Mouse (Mus musculus) embryonic stem cell, embryonic (primary cell): ENCODE measurements around the gene Nfam1.
"Not testable (repeated sequence)": the region's sequence is repeated elsewhere in the genome, so short reads cannot be mapped to it uniquely, and the experiment has no call there.

Source experiments
- CTCF ChIA-PET, 4 experiments: fragments of 300-600 bp in 2 of 4; fragments of 350-600 bp in 2 of 4; sonication (Branson Sonifier 250); formaldehyde crosslinking; loops; one replicate each; lab custom pipeline; 2022; ENCODE audit warnings: inconsistent platforms in 2 of 4; lab: Charles Lee
- POLR2A ChIA-PET, 4 experiments: fragments of 300-600 bp in 2 of 4; fragments of 350-600 bp in 2 of 4; sonication (Branson Sonifier 250); formaldehyde crosslinking; loops; one replicate each; lab custom pipeline; 2022; ENCODE audit warnings: antibody characterized with exemption in 4 of 4, inconsistent platforms in 1 of 4; lab: Charles Lee

Nfam1 gene

DNA sequence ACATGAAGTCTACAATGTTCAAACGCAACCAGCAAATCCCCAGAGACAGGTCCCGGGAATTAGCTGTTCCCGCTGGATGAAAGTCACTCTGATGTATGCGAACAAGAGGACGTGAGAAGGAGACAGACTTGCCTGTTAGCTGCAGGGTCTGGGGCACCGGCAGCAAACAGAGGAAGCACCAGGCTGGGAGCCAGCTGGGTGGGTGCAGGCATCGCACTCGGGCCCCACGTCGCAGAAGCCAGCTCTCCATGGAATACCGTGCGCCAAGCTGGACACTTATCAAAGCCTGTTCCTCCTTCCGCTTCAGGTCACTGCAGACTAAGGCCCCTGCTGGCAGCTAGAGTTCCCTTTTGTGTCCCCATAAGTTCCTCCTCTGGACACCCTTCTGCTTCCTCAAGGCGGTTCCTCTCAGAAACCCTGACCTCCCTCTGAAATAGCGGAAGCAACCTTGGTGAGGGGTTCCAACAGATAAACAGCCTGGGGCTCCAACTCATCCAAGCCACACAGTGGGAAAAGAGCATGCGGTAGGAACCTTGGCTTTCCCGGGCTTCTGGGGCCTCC is at the start of gene Nfam1:
Nfam1 (minus strand) TSS at position 326 of the 561 bp plus-strand sequence.
- ChIA-PET CTCF (interaction anchor here in 3 of 4 experiments (0.7 to 2.4 kb wide), 5 partner anchors 13 to 1422 kb away, joined by 4 to 16 read pairs (median 6); no protein-coding TSS in a partner anchor), POLR2A (interaction anchor here in 3 of 4 experiments (0.5 to 3.9 kb wide), 18 partner anchors 9 to 595 kb away, joined by 3 to 29 read pairs (median 4); partner anchors contain the start of gene Poldip3 (in 1 of the 3))

DNA sequence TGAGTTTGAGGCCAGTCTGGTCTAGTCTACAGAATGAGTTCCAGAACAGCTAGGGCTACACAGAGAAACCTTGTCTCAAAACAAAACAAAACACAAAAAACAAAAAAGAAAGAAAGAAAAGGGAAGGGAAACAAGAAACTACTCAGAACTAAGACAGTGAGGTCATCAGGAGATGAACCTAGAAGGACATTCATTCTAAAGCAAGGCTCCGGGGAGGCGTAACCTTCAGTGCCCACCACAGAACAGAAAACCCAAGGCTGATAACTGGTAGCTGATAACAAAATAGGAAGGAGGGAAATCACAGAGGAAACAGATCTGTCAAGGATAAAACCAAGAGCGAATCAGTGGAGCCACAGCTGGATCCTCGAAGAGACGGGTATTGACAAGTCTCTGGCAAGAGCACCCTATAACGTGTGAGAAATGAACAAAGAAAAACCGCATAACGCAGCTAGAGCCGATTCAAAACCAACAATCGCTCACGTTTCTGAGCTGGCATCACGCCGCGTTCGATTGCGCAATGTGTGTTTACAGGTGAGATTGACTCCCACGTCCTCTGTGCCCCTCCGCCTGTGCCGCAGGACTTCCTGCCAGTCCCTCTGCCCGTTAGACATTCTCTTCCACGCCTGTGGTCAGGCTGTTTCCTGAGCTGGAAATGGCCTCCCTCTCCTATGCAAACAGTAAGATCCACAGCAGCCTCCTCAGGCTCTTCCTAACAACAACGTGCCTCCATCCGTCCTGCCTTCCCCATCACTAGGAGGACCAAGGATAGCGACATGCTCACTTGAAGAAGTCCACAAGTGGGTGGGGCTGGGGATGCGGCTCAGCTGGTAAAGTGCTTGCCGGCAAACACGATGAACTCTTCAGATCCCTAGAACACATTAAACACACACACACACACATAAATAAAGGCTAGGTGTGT is 42.8 kb upstream of the Nfam1 start:
- POLR2A ChIA-PET = interaction anchor here in 3 of 4 experiments (0.5 to 1.3 kb wide), 5 partner anchors 46 to 963 kb away, joined by 3 to 4 read pairs (median 3); partner anchors contain the start of gene Poldip3 (in 1 of the 3)
- CTCF ChIA-PET = interaction anchor here in 3 of 4 experiments (0.6 to 2.6 kb wide), 4 partner anchors 10 to 271 kb away, joined by 3 to 12 read pairs (median 4); no protein-coding TSS in a partner anchor

GRCm38 (mm10) chr15:83074179-83074578 is 41.1 kb upstream of the Nfam1 start:
- ChIA-PET POLR2A (no interaction called here), CTCF (no interaction called here)

DNA sequence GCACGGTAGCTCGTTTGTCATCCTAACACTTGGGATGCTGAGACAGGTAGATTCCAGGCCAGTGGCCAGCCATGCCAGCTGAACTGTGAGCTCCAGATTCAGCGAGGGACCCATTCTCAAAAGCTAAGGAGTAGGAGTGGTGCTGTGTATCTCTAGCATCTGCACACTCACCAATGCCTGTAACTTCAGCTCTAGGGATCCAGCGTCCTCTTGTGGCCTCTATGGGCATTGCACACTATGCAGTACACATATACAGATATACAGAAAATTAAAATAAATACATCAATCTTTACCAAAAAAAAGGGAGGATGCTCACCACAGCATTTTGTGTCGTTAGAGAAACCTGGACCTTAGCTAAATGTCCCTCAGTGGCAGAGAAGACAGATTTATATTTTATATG is 38.6 kb upstream of the Nfam1 start:
- ChIA-PET POLR2A (interaction anchor here in 2 of 4 experiments (0.6 to 1.6 kb wide), 14 partner anchors 10 to 210 kb away, joined by 3 to 7 read pairs (median 4); partner anchors contain the start of gene Poldip3 (in 2 of the 2)), CTCF (interaction anchor here (0.5 to 2.6 kb wide), 38 partner anchors 9 to 864 kb away, joined by 3 to 48 read pairs (median 4); partner anchors contain the start of gene Cyb5r3 (in 1 of the 4))

DNA sequence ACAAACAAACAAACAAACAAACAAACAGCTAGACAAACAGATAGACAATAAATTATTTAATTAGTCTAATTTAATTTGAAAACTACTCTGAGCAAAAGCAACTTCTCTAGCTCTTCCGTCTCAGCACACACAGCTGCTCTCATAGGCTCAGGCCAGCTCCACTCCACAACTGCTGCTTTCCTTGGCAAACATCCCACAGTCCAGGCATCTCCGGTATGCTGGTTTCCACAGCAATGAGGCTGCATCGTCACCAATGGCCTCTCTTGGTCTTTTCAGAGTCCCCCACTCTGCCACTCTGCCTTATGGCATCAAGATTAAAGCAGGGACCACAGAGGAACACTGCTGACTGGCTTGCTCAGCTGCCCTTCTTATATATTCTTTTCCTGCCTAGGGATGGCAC is 37.8 kb upstream of the Nfam1 start:
- ChIA-PET CTCF (interaction anchor here (0.5 to 2.6 kb wide), 16 partner anchors 9 to 804 kb away, joined by 3 to 48 read pairs (median 5); partner anchors contain the start of gene Cyb5r3 (in 1 of the 4)), POLR2A (interaction anchor here in 2 of 4 experiments (0.9 to 1.6 kb wide), 7 partner anchors 10 to 79 kb away, joined by 3 to 7 read pairs (median 4); partner anchors contain the start of gene Poldip3 (in 2 of the 2))

- CTCF ChIA-PET = interaction anchor here in 1 of 4 experiments (0.8 kb wide), 1 partner anchor 18 kb away, joined by 3 read pairs; no protein-coding TSS in a partner anchor
- POLR2A ChIA-PET = interaction anchor here in 2 of 4 experiments (0.9 to 2.9 kb wide), 3 partner anchors 18 to 81 kb away, joined by 3 to 8 read pairs (median 3); partner anchors contain the start of gene Poldip3 (in 1 of the 2)
These were observed 35.2 kb upstream of the Nfam1 start for GRCm38 (mm10) chr15:83068270-83068669.

DNA sequence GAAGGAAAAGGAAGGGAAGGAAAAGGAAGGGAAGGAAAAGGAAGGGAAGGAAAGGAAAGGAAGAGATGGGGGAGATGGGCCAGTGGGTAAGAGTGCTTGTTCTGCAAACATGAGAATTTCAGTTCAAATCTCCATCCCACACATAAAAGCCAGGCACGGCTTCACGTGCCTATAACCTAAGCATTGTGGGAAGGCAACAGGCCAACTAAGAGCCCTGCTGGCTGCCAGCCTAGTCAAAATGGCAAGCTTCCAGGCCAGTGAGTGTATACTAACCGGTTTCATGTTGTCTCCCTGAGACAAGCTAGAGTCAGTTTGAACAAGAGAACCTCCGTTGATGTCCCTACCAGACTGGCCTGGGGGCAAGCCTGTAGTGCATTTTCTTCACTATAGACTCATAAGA is 32.4 kb upstream of the Nfam1 start:
- POLR2A ChIA-PET = interaction anchor here in 2 of 4 experiments (0.6 to 2.9 kb wide), 2 partner anchors 20 to 23 kb away, joined by 4 to 8 read pairs; no protein-coding TSS in a partner anchor
- CTCF ChIA-PET = interaction anchor here in 1 of 4 experiments (1.0 kb wide), 1 partner anchor 20 kb away, joined by 7 read pairs; no protein-coding TSS in a partner anchor

GRCm38 (mm10) chr15:83062582-83062981 is 29.5 kb upstream of the Nfam1 start:
- POLR2A ChIA-PET = interaction anchor here in 1 of 4 experiments (1.5 kb wide), 1 partner anchor 87 kb away, joined by 10 read pairs; the partner anchor contains the start of gene Poldip3
- CTCF ChIA-PET = not testable (repeated sequence)

DNA sequence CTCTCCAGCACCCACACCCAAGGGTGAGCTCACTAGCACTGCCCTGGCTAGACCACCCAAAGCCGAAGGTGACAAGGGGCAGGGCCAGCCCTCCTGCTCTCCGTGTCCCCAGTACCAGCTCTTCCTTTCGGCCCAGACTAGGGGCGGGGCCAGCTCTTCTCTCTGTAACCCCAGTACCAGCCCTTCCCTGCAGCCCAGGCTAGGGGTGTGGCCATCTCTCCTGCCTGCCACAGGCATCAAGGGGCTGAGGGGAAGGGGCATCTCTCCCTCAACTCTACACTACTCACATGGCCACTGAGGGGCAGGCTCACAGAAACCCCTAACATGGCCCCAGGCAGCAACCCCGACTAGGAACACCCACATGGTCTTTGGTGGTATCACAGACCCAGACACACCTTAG is 28.6 kb upstream of the Nfam1 start:
- POLR2A ChIA-PET = interaction anchor here (0.5 to 1.7 kb wide), 12 partner anchors 9 to 1044 kb away, joined by 3 to 10 read pairs (median 4); partner anchors contain the start of gene Poldip3 (in 3 of the 4)
- CTCF ChIA-PET = interaction anchor here in 3 of 4 experiments (0.6 to 1.3 kb wide), 4 partner anchors 10 to 198 kb away, joined by 6 to 11 read pairs (median 9); no protein-coding TSS in a partner anchor

DNA sequence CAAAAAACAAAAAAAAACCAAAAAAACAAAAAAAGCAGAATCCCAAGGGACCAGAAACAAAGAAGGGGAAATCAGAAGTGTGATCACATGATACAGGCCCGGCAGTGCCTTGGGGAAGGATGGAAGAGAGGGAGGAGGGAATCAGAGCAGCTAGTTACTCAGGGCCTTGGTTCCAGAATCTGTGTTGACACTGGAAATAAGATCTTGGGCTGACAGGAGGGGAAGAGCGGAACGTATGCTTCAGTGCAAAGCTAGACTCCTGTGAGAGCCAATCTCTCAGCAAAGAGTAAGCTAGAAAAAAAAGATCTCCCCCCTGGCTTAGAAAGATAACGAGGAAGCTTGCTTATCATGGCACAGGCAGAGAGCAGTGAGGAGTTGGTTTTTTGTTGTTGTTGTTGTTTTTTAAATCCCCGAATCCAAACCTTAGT is 26.1 kb upstream of the Nfam1 start:
- POLR2A ChIA-PET = interaction anchor here in 2 of 4 experiments (0.6 to 1.5 kb wide), 9 partner anchors 12 to 135 kb away, joined by 3 to 7 read pairs (median 3); partner anchors contain the start of genes Poldip3 (in 2 of the 2) and Serhl (in 1 of the 2)
- CTCF ChIA-PET = interaction anchor here in 3 of 4 experiments (0.6 to 1.4 kb wide), 10 partner anchors 8 to 720 kb away, joined by 3 to 6 read pairs (median 3); partner anchors contain the start of genes Naga (in 1 of the 3), Pheta2 (in 1 of the 3) and Smdt1 (in 1 of the 3)

DNA sequence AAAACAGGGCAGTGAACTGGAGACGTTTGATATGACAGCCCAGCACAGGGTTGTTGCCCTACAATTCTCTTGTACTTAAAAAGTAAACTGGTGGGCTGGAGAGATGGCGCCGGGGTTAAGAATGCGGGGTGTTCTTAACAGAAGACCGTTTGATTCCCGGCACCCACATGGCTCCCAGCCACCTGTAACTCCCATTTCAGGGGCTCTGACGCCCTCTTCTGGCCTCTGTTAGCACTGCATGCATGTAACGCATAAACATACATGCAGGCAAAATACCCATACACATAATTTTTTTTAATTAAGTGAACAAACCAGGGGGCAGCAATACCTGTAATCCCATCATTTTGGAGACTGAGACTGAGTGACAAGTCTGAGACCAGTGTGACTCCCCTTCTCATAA is 24.4 kb upstream of the Nfam1 start:
- CTCF ChIA-PET = interaction anchor here in 3 of 4 experiments (1.0 to 1.6 kb wide), 6 partner anchors 10 to 443 kb away, joined by 3 to 8 read pairs (median 4); no protein-coding TSS in a partner anchor
- POLR2A ChIA-PET = interaction anchor here (0.5 to 9.2 kb wide), 16 partner anchors 9 to 487 kb away, joined by 3 to 103 read pairs (median 4); partner anchors contain the start of gene Poldip3 (in 1 of the 4)

GRCm38 (mm10) chr15:83056378-83057083 is 23.4 kb upstream of the Nfam1 start:
- CTCF ChIA-PET = interaction anchor here (0.5 to 2.5 kb wide), 23 partner anchors 9 to 792 kb away, joined by 3 to 11 read pairs (median 4); no protein-coding TSS in a partner anchor

DNA sequence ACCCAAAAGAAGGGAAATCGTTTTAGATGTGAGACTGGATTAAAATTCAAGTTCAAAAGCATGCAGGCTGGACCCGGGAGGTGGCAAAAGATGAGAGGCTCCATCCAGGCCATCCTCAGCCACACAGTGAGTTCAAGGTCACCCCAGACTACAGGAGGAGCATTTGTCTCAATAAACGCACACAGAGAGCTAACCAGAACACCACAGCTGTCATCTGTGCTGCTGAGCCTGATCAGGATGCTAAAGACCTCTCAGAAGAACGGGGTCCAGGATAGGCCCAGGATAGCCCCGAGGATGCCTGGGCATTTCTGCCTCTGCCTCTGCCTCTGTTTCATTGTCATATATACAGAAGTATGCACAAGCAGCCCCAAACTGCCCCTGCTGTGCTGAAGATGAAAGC is 22.5 kb upstream of the Nfam1 start:
- POLR2A ChIA-PET = interaction anchor here (0.6 to 9.2 kb wide), 20 partner anchors 8 to 767 kb away, joined by 3 to 103 read pairs (median 4); partner anchors contain the start of genes Naga (in 1 of the 4), Pheta2 (in 1 of the 4), Poldip3 (in 1 of the 4) and Smdt1 (in 1 of the 4)
- CTCF ChIA-PET = interaction anchor here (0.6 to 2.5 kb wide), 12 partner anchors 9 to 784 kb away, joined by 3 to 11 read pairs (median 4); no protein-coding TSS in a partner anchor

More at GRCm38 (mm10) chr15:83056378-83057083, 23.4 kb upstream of the Nfam1 start:
- POLR2A ChIA-PET = interaction anchor here (0.6 to 9.2 kb wide), 47 partner anchors 8 to 718 kb away, joined by 3 to 103 read pairs (median 3); partner anchors contain the start of genes Poldip3 (in 2 of the 4), Naga (in 1 of the 4), Pacsin2 (in 1 of the 4) and Pheta2 (in 1 of the 4)

DNA sequence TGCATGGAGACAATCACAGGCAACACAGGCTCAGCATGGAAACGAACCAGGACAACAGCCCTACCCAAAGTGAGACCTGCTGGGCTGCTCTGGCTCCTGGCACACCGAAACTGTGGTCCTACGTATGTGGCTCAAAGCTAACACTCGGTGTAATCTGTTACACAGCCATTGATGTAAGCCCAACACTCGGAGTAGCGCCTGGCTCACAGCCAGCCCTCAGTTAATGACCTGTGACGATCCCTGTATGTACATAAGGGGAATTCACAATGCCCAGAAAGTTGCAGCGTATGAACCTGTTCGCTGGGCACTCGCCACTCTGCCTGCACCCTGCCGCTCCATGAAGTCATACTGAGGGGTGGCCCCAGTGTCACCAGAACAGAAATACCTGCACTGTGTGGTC is 20.2 kb upstream of the Nfam1 start:
- CTCF ChIA-PET = interaction anchor here in 2 of 4 experiments (0.6 to 2.8 kb wide), 3 partner anchors 19 to 38 kb away, joined by 3 to 9 read pairs (median 3); no protein-coding TSS in a partner anchor
- POLR2A ChIA-PET = interaction anchor here (0.6 to 10.0 kb wide), 14 partner anchors 9 to 1522 kb away, joined by 3 to 103 read pairs (median 4); partner anchors contain the start of gene Poldip3 (in 3 of the 4)

DNA sequence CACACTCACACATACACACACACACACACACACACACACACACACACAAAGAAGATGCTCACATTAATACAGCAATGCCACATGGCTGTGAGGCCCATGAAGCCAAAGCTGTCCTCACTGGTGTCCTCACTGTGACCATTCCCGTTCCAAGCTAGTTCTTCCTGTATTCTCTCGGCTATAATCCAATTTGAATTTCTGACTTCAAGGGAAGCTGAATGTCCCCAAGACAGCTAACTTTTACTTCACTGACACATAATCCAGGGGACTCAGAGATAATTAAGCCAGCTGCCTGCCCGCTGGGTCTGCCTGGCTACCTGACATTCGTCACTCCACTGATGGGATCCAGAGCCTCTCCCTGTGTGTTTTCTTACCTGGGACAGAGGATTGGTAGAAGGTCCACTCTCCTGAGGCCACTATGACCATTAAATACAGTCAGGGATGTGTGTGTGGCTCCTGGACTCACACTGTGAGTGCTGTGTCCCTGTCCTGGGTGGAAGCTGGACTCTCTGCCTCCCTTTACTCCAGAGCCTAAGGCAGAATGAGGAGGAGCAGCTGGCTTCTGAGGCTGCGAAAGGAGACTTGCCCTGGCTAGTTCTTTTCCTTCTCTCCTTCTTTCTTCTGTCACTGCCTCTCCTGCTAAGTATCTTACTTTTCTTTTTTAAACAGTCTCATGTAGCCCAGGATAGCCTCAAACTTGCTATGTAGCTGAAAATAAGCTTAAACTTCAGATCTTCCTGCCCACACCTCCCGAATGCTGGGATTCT is 19.4 kb upstream of the Nfam1 start:
- POLR2A ChIA-PET = interaction anchor here (0.6 to 10.0 kb wide), 29 partner anchors 8 to 1522 kb away, joined by 3 to 103 read pairs (median 3); partner anchors contain the start of genes Poldip3 (in 3 of the 4) and Ndufa6 (in 1 of the 4)

More for the DNA sequence above, 19.4 kb upstream of the Nfam1 start:
- CTCF ChIA-PET = interaction anchor here (0.6 to 2.8 kb wide), 10 partner anchors 14 to 818 kb away, joined by 3 to 9 read pairs (median 3); no protein-coding TSS in a partner anchor
